Mouse (Mus musculus) naive thymus-derived CD4-positive, alpha-beta T cell, adult 2 months (primary cell): ENCODE data around the gene Prkd3.

ENCODE experiments used
- DNase-seq: peaks from one replicate; pipeline ENCODE4 v3.0.0-alpha.2; 2011; ENCODE audit warnings: low read depth

Gene Prkd3

DNA sequence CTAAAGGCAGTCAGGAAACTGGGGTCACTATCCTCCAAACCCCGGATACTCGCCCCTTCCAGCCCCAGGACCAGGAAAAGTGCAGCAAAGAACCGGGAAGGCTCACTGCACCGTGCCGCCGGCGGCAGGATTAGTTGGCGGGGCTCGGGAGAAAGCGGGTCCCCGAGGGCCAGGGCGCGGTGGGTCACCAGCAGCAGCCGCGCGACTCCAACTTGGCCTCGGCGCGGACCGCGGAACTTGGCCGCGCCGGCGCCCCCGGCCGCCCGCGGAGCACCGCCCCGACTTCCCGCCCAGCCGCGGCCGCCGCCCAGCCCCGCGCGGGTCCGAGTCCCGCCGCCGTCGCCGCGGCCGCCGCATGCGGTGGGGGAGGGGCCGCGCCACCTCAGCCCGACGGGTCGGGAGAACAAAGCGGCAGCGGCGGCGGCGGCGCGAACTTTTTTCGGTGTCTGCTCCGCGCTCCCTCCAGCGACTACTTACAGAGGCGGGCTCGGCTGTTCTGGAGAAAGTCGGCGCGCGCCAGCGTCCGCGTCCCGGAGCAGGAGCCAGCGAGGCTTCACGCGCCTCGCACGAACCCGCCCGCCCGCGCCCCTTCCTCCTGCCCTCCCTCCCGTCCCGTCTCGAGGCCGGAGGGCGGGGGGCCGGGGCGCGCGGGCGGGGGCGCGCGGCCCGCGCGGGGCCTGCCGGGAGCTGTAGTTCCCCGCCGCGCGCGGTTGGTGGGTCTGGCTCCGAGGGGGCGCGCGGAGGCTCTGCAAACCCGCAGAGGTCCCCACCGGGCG is at the start of gene Prkd3:
TSS of gene Prkd3 (minus strand) at position 609 of the 776 bp plus-strand sequence.
- peak; percentile 72 for DNase-seq

DNA sequence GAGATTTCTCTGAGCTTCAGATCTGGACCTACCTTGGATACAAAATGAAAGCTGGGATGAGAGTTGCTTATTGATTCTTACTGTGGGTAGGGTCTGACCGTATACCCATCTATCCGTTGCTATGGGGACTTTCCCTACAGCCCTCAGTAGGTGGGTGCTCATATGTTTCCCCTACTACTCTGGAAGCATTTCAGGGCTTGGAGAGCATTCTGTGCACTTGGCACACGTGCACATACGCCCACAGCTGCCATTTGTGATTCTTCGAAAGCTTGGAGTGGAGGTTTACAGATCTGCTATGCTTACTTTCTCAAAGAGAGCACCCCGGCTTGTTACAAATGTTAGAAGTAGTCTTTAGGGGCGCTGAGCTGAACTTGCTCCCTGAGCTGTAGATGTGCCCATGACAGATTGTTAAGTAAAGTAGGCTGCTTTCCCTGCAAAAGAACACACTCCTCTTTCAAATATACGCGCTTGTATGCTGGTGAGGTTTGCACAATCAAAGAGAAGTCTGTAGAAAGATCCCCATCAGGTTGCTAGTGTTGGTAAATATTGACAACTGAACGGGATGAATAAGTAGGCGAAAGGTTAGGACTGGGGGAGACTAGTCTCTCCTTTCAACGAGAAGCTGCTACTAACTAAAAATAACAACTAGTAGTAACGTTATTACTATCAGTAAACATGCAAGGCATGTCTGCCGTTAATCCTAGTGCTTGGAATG is 49.3 kb upstream of the Prkd3 start:
- no peak for DNase-seq

DNA sequence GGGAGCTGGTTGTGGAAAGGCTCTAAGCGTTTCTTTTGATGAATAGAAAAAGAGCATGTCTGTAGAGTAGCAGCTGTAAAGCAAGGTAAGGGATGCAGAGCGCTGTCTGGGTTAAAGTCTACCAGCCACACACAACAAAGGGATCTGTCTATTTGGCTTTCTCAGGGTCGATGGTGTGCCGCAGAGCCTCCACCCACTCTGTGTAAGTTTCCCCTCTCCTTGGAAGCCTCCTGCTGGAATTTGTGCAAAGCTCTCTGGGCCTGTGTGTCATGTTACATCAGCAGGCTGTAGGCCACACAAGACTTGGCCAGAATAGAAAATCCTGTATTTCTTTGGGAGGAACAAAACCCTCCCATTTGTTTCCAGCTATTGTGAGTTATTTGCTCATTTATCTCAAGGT is 48.4 kb upstream of the Prkd3 start:
- no peak for DNase-seq

DNA sequence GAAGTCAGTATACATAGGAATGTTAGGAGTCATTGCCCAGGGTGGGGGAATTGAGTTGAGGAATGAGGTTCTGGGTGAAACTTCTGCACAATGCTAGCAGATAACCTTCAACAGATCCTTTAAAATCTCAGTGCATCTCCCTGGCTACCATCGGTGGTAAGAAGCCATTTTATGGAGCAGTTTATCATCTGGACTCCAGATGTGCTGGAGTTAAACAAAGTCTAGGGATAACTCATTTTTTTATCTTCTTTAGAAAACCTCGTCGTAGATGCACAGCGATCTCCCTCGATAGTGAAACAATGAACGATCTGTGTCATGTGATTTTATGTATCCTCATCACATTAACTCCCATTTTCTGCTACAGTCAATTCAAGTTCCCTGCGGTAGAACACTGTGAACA is 48.0 kb upstream of the Prkd3 start:
- DNase-seq, result no peak

DNA sequence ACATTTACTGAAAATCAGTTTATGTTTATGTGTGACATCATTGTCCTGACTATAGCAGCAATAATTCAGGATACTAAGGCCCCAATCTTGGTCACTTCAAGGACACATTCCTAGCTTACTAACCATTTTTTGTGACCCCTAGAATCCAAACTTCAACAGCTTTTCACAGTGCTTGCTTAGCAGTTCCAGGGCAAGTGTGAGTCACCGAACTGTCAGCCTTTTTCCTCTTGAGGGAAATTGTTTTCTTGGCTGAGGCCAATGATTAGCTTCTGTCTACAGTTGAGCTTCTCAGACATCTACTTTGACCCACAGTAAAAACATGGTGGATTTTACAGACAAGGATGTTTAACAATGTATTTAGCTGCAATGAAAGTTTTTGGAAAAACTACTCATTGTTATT is 43.6 kb upstream of the Prkd3 start:
- no peak for DNase-seq

DNA sequence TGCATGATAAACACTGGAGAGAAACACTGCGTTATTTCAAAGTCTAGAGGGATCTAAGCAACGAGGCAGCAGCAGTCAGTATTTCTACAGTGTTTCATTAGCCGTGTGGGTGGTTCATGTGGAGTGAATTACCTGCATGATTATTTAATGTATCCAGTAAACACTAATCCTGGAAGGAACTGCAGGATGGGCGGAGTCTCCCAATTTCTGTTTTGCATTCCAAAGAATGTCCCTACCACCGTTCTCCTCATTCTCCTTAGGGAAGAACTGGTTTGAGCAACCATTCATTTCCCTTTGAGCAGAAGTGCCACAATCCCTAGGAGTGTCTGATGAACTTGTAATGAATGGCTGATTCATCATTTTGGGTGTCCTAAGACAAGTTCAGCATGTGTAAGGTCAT is 39.6 kb upstream of the Prkd3 start:
- DNase-seq, result no peak

DNA sequence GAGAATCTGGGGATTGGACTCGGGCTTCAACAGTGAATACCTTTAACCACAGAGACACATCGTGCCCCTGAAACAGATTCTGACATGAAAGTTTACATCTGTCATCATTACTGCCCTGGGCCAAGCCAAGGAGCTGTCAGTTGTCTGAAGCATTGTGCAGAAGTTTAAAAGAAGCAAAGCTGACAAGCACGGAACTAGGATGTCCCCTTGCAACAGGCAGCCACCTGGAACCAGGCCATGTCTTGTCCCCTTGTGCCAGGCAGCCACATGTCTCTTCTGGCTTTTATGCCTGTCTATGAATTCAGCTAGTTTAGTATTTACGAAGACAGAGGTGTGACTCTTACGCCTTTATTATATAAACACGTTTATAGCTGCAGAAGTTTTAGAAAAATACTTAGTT is 37.7 kb upstream of the Prkd3 start:
- DNase-seq, result no peak

DNA sequence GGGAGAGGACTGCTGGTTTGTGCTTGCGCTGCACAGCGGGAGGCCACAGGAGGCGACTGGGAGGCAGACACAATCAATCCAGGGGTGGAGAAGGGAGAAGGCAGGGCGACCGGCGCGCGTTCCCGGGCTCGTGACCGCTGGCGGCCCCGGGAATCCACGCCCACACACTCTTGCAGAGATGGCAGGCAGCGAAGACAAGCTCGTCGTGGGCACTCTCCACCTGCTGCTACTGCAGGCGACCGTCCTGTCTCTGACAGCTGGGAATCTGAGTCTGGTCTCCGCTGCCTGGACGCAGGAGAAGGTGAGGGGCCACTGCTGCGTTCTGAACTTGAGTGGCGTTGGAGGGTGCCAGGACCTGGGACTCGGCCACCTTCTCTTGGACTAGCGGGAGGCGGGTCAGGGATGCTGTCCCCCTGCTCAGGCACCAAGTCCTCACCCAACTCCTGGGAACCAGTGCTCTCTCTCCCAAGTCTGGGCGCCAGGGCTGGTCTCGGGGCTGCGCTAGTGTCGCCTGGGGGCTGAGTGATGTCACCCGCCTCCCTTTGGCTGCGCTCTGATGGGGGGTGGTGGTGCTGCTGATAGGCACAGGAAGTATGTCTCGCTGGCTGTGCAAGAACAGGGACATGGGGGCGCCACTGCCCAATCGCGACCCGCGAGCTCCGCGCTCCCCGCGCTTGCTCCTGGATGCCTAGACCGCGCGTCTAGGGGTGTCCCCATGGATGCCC is 31.6 kb upstream of the Prkd3 start:
- DNase-seq, result peak; percentile 76

DNA sequence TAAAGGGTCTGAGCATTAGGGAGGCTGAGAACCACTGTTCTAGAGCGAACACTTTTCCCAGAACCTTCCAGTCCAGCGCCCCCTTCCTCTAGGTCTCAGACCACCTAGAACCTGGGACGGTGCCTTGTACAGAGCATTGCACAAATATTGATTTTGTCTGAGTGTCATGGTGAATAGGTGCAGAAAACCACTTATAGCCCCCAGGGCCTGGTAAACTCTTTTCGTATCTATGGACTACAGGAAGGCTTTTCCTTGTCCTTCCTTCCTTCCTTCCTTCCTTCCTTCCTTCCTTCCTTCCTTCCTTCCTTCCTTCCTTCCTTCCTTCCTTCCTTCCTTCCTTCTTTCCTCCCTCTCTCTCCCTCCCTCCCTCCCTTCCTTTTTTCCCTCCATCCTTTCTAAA is 31.0 kb upstream of the Prkd3 start, which contains the start of gene Qpct:
TSS of gene Qpct (plus strand) at position 301 of the 400 bp plus-strand sequence.
- DNase-seq, result no peak

DNA sequence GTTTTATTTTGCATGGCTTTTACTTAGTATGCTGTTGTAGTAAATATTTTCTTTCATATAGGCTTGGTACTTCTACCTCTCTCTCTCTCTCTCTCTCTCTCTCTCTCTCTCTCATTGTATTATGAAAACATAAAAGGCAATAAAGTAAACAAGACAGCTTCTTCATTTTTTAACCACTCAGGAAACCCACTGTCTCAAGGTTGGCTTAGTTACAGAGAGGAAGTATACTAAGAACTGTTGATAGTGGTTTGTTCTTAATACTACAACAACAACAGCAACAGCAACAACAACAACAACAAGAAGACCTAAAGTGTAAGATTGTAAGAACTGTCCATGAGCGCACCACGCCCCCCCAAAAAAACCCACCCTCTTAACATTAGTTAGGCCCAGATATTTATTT is 23.1 kb upstream of the Prkd3 start:
- DNase-seq, result no peak

DNA sequence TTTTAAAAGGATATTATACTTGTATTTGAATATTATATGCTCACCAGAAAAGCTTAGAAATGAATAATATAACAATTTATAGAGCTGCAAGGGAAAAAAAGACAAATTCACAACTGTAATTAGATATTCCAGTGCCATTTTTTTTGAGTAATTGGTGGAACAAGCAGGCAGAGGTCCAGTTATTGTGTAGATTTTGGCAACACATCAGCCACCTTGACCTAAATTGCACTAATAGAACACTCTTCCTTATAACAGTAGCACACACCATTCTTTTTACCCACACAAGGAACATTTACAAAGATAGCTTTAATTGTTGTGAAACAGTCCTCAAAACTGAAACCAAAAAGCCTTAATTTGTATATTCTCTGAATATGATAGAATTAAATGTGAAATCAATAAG is 19.0 kb upstream of the Prkd3 start:
- DNase-seq, result no peak

DNA sequence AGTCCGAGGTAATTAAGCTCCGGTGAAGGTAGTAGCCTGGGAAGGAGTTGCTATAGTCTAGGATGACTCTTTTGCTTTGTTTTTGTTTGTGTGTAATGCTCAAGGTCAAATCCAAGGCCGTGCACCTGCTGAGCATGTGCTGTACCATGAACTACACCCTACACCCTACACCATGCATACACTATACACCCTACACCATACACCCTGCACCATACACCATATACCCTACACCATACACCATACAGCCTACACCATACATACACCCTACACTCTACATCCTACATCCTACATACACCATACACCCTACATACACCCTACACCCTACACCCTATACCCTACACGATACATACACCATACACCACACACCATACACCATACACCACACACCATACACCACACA is 12.2 kb upstream of the Prkd3 start:
- DNase-seq, result no peak

DNA sequence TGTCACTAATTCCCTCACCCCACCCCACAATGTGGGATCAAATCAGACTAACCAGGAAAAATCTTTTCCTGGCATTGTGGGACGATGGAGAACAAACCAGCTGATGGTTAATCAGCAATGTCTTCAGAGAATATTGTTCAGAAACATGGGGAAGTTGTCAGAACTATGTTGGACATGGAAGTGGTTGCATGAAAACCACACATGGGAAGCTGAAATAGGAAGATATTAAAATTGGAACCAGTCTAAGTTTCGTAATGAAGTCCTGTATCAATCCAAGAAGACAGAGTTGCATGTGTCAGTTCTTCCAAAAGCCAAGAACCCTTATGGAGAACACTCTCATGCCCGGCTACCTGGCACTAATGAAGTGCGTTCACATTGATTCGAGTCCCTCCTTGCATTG is 11.0 kb upstream of the Prkd3 start:
- no peak for DNase-seq

DNA sequence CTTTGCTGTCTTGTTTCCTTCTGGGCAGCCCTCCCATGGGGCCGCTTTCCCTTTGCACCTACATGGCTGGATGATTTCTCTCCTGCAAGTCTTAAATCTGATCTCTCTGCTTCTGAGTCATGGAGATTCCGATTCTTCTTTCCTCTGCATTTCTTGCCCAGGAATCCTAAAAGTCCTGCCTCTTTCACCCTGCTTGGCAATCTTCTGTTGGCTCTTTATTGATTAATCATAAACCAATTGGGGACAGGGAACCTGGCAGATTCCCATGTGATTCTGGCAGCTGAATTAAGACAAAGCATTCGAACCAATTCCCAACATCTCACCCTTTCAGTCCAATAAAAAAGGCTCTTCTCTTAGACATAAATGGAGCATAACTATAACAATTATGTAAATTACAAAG is 8.6 kb upstream of the Prkd3 start:
- no peak for DNase-seq

DNA sequence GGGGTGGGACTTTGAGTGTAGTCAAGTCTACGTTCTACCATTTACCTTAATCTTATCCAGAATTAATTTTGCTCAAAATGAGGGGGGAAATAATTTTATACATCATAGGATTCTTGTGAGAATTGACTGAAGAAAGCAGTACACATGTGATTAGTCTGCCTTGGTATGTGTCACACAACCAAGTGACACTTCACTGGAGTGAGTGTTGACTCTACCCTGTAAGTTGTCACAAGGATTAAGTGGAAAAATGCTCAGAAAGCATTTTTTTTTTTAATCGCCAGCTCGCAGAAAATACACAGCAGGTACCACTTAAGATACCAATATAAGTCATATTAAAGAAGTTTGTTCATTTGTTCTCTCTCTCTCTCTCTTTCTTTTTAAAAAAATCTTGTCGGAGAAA is 3.9 kb upstream of the Prkd3 start:
- no peak for DNase-seq

DNA sequence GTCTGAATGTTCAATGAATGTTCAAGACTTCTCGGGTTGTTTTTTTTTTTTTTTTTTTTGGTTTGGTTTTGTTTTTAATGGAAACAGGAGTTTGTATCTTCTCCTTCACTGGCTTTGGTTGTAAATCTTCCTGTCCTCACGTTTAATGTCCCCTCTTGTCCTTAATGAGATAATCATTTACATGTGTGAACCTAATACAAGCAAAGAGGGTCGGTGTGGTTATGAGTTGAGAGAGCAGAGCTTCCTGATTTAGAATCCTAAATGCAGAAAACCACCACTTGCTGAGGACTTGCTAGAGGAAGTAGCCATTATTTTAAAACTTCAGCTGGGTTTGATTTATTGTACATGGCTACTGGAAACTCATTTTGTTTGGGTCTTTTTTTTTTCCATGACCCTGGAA is 2.1 kb upstream of the Prkd3 start:
- no peak for DNase-seq

DNA sequence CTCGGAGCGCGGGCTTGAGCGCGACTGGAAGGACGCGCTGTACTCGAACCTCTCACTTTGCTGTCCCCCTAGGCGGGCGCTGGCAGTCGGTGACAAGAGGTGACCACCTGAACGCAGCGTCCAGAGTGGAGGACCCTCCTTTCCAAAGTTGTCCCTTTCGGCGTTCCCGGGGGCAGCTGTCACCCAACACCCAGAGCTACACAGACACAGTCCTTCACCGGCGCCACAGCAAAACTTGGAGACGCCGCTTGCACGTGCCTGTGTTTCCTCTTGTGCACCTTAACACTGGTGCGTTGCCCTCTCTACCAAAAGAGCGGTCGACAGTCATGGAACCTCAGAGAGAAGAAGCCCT is 344 bp upstream of the Prkd3 start:
- DNase-seq, result no peak

DNA sequence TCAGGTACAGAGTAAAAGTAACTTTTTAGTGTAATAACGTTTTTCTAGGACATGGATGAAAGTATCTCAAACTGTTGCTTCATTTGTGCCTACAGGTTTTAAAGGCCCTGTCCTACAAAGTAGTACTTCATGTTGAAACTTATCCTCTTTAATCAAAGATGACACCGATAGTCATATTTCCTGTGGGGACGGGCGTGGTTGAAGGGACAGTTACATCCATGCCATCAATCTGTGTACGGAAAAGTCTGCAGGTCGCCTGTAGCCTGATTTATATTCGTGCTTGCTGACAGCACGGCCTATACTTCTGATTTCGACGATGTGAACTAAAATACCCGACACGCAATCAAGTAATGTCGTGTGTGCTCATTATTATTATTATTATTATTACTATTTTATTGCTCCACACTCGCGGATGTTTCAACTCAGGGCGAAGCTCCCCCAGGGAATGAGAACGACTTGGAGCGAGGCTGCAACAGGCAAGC is 849 bp downstream of the Prkd3 start:
- peak; percentile 43 for DNase-seq

DNA sequence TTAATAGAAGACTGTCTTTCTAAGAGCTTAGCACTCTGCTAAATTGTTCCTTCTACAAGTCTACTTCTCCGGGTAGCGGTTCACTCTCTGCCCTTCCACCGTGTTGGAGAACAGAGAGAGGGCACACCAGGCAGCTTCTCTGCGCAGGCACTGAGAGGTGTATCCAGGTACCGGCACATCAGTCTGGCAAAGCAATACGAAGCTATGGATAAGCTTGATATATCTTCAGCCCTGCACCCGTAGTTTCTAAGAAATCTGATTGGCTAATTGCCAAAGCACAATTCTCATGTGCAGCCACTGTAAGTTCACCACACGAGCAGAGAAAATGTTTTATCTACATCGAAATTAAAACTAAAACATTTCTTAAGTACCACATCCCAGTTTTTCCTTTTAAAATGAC is 2.2 kb downstream of the Prkd3 start:
- no peak for DNase-seq

DNA sequence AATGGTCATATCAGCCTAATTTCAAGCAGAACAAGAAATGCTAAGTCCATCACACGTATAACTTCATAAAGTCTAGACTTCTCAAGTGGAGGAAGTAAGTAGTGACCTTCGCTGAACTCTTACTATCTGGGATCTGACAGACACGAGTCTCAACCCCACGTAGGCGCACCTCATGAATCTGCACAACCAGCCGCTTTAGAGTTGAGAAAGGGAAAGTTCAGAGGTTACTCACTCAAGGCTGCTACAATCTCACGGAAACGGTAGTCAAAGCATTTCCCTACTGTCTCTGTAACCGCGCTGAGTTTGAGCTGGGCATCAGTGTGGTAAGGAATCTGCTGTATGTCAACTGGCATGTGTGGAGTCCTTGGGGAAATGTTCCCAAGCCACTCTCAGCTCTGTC is 4.8 kb downstream of the Prkd3 start:
- DNase-seq, result peak; percentile 33

DNA sequence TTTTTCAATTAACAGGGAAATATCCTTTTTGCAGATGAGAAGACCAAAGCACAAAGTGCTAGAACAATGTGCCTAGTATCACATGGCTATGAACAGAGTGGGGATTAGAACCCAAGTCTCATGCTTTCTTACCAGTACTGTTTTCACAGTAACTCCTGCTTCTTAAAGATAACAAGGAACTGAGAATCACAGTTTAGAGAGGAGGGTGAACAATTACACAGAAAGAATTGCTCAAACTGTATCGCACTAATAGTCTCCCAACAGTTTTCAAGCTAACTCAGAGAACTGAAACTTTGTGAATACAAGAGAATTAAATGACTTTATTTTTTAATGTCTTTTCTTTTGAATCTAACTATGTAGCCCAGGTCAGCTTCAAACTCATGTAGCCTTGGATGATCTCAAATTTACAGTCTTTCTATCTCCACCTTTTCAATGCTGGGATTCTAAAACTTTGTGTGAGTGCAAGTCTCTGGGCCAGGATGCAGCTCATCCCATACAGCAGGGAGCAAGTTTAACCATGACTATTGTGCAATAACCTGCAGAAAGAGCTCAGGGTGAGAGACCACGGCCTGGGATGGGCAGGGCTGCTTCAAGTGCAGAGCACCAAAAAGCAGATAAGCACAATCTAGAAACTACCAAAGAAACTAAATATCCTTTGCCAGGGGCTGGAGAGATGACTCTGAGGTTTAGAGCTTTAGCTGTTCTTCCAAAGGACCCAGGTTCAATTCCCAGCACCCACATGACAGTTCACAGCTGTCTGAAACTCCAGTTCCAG is 5.5 kb downstream of the Prkd3 start:
- DNase-seq, result no peak

DNA sequence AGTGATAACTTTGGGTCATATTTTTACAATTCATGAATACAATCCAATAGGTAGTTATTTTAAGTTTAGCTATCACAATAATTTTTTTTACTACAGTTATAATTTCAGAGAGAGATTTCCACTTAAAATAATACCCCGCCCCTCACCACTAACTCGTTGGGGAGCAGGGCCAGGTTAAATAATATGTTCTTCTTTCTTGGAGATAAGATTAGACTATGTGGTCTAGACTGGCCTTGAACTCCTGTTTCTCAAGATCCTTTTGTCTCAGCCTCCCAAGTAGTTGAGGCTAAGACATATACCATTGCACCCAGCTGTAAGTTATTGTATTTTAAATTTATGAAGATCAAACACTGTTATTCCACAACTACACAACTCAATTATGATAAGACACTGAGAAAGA is 7.0 kb downstream of the Prkd3 start:
- no peak for DNase-seq
